Mouse (Mus musculus): ENCODE measurements around the gene Spata31d1d. TPM values are rescaled to one million over a fixed set of nuclear protein-coding genes. Genes with fewer than 3 reads are reported as not detected.
A peak's percentile ranks its signal among the peaks of the same experiment; 100 is the strongest.
"Not testable (repeated sequence)": the region's sequence is repeated elsewhere in the genome, so short reads cannot be mapped to it uniquely, and the experiment has no call there.

Spata31d1d gene
- polyA plus RNA-seq (2015; fragmentation: Nextera tagmentation; extraction: Ambion mirVana), result not detected in 2 replicates

GRCm38 (mm10) chr13:59731652-59732051, at the start of gene Spata31d1d:
Gene Spata31d1d (minus strand): TSS chr13:59731752.
- no peaks in the 10 kb centered on the region for H3K9me3 ChIP-seq (ENCODE audit: low read length)
- H3K27ac ChIP-seq (ENCODE audit: low read length), result no peak within 1 kb of the TSS
- DNase-seq (ENCODE audit: low spot score) (no peak), ATAC-seq (no peak)
- H3K4me1 ChIP-seq (ENCODE audit: insufficient read depth, low read depth, low read length), result no peaks in the 10 kb centered on the region
- 38% methylated on average over 7 of the region's 7 CpGs for WGBS
- no peak within 1 kb of the TSS for H3K4me2 ChIP-seq (replicated peaks; ENCODE audit: low read depth, low read length)
- TF ChIP-seq CTCF (IDR thresholded peaks at IDR 0.05) (no peak), EP300 (IDR thresholded peaks at IDR 0.05) (no peak)
- no peak within 1 kb of the TSS for H3K9ac ChIP-seq (replicated peaks; ENCODE audit: low read depth)
- H3K4me3 ChIP-seq (ENCODE audit: low read depth, low read length), result no peak within 1 kb of the TSS
- no peaks in the 10 kb centered on the region for H3K36me3 ChIP-seq (ENCODE audit: insufficient read depth, low read length)
- H3K27me3 ChIP-seq (replicated peaks; ENCODE audit: insufficient read depth, low read length), result no peaks in the 10 kb centered on the region

- not testable (repeated sequence) for H3K4me2 ChIP-seq (replicated peaks; ENCODE audit: low read depth, low read length); DNase-seq (ENCODE audit: low spot score); H3K4me3 ChIP-seq (ENCODE audit: low read depth, low read length); H3K9me3 ChIP-seq (ENCODE audit: low read length); ATAC-seq; H3K27me3 ChIP-seq (replicated peaks; ENCODE audit: insufficient read depth, low read length); H3K4me1 ChIP-seq (ENCODE audit: insufficient read depth, low read depth, low read length); H3K9ac ChIP-seq (replicated peaks; ENCODE audit: low read depth); H3K27ac ChIP-seq (ENCODE audit: low read length)
- peak; percentile 45 for TF ChIP-seq CTCF (IDR thresholded peaks at IDR 0.05)
- 100% methylated on average over 1 of the region's 1 CpGs for WGBS
- peaks cover 48% of the 10 kb centered on the region for H3K36me3 ChIP-seq (ENCODE audit: insufficient read depth, low read length)
Measured at GRCm38 (mm10) chr13:59779744-59780264, 48.3 kb upstream of the Spata31d1d start.

DNA sequence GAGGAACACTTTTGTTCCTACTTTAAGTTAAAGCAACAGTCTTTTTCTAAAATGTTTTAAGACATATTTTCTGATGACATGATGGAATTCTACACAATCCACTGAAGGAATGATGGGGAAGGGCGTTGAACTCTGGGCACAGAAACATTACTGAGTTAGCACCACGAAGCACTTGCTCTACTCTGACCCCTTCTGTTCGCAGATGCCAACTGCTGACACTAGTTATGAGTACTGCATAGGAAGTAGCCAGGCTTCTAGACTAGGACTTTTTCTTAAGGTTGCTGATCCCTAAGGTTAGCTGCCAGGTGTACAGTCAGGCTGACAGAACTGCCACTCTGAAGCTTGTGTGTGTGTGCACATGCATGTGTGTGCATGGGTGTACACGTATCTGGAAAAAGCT, 47.7 kb upstream of the Spata31d1d start:
- Histone ChIP-seq H3K9me3 (ENCODE audit: low read length) (no peaks in the 10 kb centered on the region), H3K27me3 (replicated peaks; ENCODE audit: insufficient read depth, low read length) (no peaks in the 10 kb centered on the region), H3K27ac (ENCODE audit: low read length) (no peak overlapping the region), H3K4me3 (ENCODE audit: low read depth, low read length) (no peak overlapping the region), H3K4me2 (replicated peaks; ENCODE audit: low read depth, low read length) (no peak overlapping the region), H3K9ac (replicated peaks; ENCODE audit: low read depth) (no peak overlapping the region), H3K36me3 (ENCODE audit: insufficient read depth, low read length) (peaks cover 45% of the 10 kb centered on the region), H3K4me1 (ENCODE audit: insufficient read depth, low read depth, low read length) (peaks cover 7% of the 10 kb centered on the region; the same call in 1 of the 2 replicates)
- DNase-seq (ENCODE audit: low spot score), result peak; percentile 48
- peak; percentile 16; the same call in 1 of the 2 replicates for ATAC-seq
- TF ChIP-seq EP300 (IDR thresholded peaks at IDR 0.05) (no peak), CTCF (IDR thresholded peaks at IDR 0.05) (peak; percentile 62)
- 76% methylated on average over 4 of the region's 4 CpGs for WGBS

DNA sequence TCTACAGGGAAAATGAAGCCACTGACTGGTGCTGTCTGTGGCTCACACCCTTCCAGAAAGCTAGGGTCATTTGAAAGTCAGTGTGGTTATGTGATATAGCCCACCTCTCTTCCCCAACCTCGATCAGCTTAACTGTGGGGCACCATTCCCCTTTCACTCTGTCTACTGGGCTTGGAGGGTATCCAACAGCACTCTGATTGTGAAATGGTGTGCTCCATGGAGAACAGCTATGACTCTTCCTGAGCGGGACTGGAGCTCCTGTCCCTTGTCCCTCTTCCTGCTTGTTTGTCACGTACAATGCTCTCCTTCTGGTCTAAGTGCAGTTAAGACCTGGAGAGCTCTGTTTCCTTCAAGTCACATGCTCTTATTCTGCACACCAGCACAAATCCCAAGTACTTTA, 43.6 kb upstream of the Spata31d1d start:
- peak; percentile 61 for ATAC-seq
- WGBS, result 30% methylated on average over 3 of the region's 3 CpGs

DNA sequence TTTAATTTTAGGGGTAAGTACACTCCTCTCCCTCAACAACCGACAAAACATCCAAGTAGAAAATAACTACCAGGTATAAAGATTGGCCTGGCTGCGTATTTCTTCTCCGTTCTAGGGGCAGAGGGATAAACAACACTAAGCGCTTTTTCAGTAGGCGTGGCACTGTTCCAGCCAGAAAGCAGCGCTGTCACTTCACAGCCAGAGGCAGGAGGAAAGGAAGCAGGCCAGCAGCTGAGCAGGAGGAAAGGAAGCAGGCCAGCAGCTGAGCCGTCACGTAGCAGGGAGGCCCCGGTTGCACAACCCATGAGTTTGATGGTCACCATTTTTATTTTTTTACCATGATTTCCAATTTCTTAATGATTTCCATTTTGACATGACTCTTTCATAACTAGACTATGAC, 39.7 kb upstream of the Spata31d1d start:
- Histone ChIP-seq H3K4me1 (ENCODE audit: insufficient read depth, low read depth, low read length) (peaks cover 26% of the 10 kb centered on the region; the same call in 1 of the 2 replicates), H3K4me3 (ENCODE audit: low read depth, low read length) (0 out of 2 replicates have a peak overlapping the region, but pooled peaks have one; percentile 82), H3K9ac (replicated peaks; ENCODE audit: low read depth) (no peak overlapping the region)

More for the DNA sequence above, 43.6 kb upstream of the Spata31d1d start:
- peak overlapping the region; percentile 44 for H3K27ac ChIP-seq (ENCODE audit: low read length)
- H3K4me2 ChIP-seq (replicated peaks; ENCODE audit: low read depth, low read length), result 0 out of 2 replicates have a peak overlapping the region, but pooled peaks have one; percentile 9
- no peak overlapping the region for H3K4me3 ChIP-seq (ENCODE audit: low read depth, low read length)
- no peaks in the 10 kb centered on the region for H3K9me3 ChIP-seq (ENCODE audit: low read length)
- DNase-seq (ENCODE audit: low spot score), result peak; percentile 75
- no peaks in the 10 kb centered on the region for H3K27me3 ChIP-seq (replicated peaks; ENCODE audit: insufficient read depth, low read length)
- no peak overlapping the region for H3K9ac ChIP-seq (replicated peaks; ENCODE audit: low read depth)
- H3K4me1 ChIP-seq (ENCODE audit: insufficient read depth, low read depth, low read length), result peaks cover 23% of the 10 kb centered on the region; the same call in 1 of the 2 replicates
- peaks cover 16% of the 10 kb centered on the region for H3K36me3 ChIP-seq (ENCODE audit: insufficient read depth, low read length)
- peak; percentile 5; the same call in 1 of the 2 replicates for TF ChIP-seq EP300 (IDR thresholded peaks at IDR 0.05)
- no peak for TF ChIP-seq CTCF (IDR thresholded peaks at IDR 0.05)

GRCm38 (mm10) chr13:59770847-59771246, 39.3 kb upstream of the Spata31d1d start:
- H3K4me2 ChIP-seq (replicated peaks; ENCODE audit: low read depth, low read length), result peak overlapping the region; percentile 78
- DNase-seq (ENCODE audit: low spot score) (peak; percentile 53), ATAC-seq (no peak)
- no peaks in the 10 kb centered on the region for H3K9me3 ChIP-seq (ENCODE audit: low read length)
- 32% methylated on average over 9 of the region's 9 CpGs for WGBS
- TF ChIP-seq EP300 (IDR thresholded peaks at IDR 0.05) (no peak), CTCF (IDR thresholded peaks at IDR 0.05) (no peak)
- peak overlapping the region; percentile 37; the same call in 1 of the 2 replicates for H3K9ac ChIP-seq (replicated peaks; ENCODE audit: low read depth)
- H3K4me3 ChIP-seq (ENCODE audit: low read depth, low read length), result peak overlapping the region; percentile 82
- peak overlapping the region; percentile 99 for H3K27ac ChIP-seq (ENCODE audit: low read length)
- no peaks in the 10 kb centered on the region for H3K27me3 ChIP-seq (replicated peaks; ENCODE audit: insufficient read depth, low read length)
- H3K36me3 ChIP-seq (ENCODE audit: insufficient read depth, low read length), result peaks cover 7% of the 10 kb centered on the region
- H3K4me1 ChIP-seq (ENCODE audit: insufficient read depth, low read depth, low read length), result peaks cover 23% of the 10 kb centered on the region; the same call in 1 of the 2 replicates

More for the DNA sequence above, 39.7 kb upstream of the Spata31d1d start:
- no peaks in the 10 kb centered on the region for H3K9me3 ChIP-seq (ENCODE audit: low read length)
- peaks cover 7% of the 10 kb centered on the region for H3K36me3 ChIP-seq (ENCODE audit: insufficient read depth, low read length)
- H3K27ac ChIP-seq (ENCODE audit: low read length), result peak overlapping the region; percentile 99
- WGBS, result 9% methylated on average over 9 of the region's 9 CpGs
- H3K4me2 ChIP-seq (replicated peaks; ENCODE audit: low read depth, low read length), result peak overlapping the region; percentile 78; the same call in 1 of the 2 replicates
- TF ChIP-seq CTCF (IDR thresholded peaks at IDR 0.05) (no peak), EP300 (IDR thresholded peaks at IDR 0.05) (peak; percentile 54)
- no peaks in the 10 kb centered on the region for H3K27me3 ChIP-seq (replicated peaks; ENCODE audit: insufficient read depth, low read length)
- ATAC-seq (peak; percentile 25), DNase-seq (ENCODE audit: low spot score) (peak; percentile 96)
